ENCODE assay signal across 8 mouse cellular contexts in the genomic region with DNA sequence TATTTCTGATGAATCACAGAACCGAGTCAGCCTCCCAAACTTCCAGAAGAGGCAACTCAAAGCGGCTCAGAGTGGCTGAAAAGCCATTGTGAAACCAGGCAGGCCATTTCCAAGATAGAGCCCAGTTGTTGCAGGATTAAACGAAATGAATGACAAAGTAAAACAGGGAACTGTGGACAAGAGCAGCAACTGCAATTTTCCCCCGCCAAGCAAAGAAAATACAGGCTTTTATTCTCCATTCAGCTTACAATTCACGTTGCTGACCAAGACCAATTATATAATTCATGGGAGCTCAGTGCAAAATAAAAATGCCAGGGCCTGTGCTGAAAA. TPM values are rescaled to one million over a fixed set of nuclear protein-coding genes. Genes with fewer than 3 reads are reported as not detected.
DNase-seq lines count a peak whose midpoint lies in the region; ATAC-seq lines count a peak whose summit lies in the region.

No protein-coding gene starts in this region.

- intact Hi-C loops in left cerebral cortex, postnatal 14 days (cut with DNase I) = loop anchor here (5.0 kb wide), 1 partner anchor 42 kb away; no protein-coding TSS in a partner anchor

- H3K4me1 ChIP-seq in brown adipose tissue, adult 24 weeks (ENCODE audit: control insufficient read depth, insufficient read depth, insufficient read length, low read length) = peaks cover 4% of the 10 kb centered on the region; the same call in 1 of the 2 replicates
- H3K4me1 ChIP-seq in heart, embryonic 13.5 days = peaks cover 20% of the 10 kb centered on the region
- peaks cover 19% of the 10 kb centered on the region for H3K4me1 ChIP-seq in midbrain, embryonic 11.5 days (ENCODE audit: control insufficient read depth, insufficient read depth, low read length)

- peak overlapping the region; percentile 67 for H3K4me3 ChIP-seq in brown adipose tissue, adult 24 weeks (ENCODE audit: insufficient read depth, low read depth, low read length)
- H3K4me3 ChIP-seq in heart, embryonic 13.5 days = peak overlapping the region; percentile 60
- 0 out of 2 replicates have a peak overlapping the region, but pooled peaks have one; percentile 28 for H3K4me3 ChIP-seq in midbrain, embryonic 11.5 days (ENCODE audit: low read depth, low read length)

- peak overlapping the region; percentile 78 for H3K4me2 ChIP-seq in heart, embryonic 13.5 days
- H3K4me2 ChIP-seq in midbrain, embryonic 11.5 days = peak overlapping the region; percentile 46

- H3K27ac ChIP-seq in brown adipose tissue, adult 24 weeks (replicated peaks; ENCODE audit: low read depth, low read length) = no peak overlapping the region
- H3K27ac ChIP-seq in heart, embryonic 13.5 days (replicated peaks) = peak overlapping the region; percentile 80
- peak overlapping the region; percentile 76 for H3K27ac ChIP-seq in midbrain, embryonic 11.5 days (ENCODE audit: low read depth, low read length)

- no peaks in the 10 kb centered on the region for H3K36me3 ChIP-seq in heart, embryonic 13.5 days
- H3K36me3 ChIP-seq in midbrain, embryonic 11.5 days (ENCODE audit: control insufficient read depth, insufficient read depth, low read length) = no peaks in the 10 kb centered on the region

- no peaks in the 10 kb centered on the region for H3K9me3 ChIP-seq in heart, embryonic 13.5 days
- H3K9me3 ChIP-seq in midbrain, embryonic 11.5 days (ENCODE audit: control insufficient read depth, low read length) = no peaks in the 10 kb centered on the region

- WGBS in heart, embryonic 13.5 days = 10% methylated on average over 5 of the region's 5 CpGs
- 3% methylated on average over 5 of the region's 5 CpGs for WGBS in midbrain, embryonic 11.5 days

- peak; percentile 8 for DNase-seq in kidney, adult 18-20 months
- no peak for DNase-seq in kidney, postnatal 25 days
- peak; percentile 6 for DNase-seq in kidney, postnatal 10 days
- DNase-seq in midbrain, embryonic 11.5 days (ENCODE audit: low spot score, missing footprints) = peak; percentile 94
- no peak for DNase-seq in spleen, postnatal 14 days (ENCODE audit: low spot score in 2 of 2)
- no peak for DNase-seq in left cerebral cortex, postnatal 14 days (ENCODE audit: low spot score in 2 of 2)

- no peaks in the 10 kb centered on the region for H3K27me3 ChIP-seq in heart, embryonic 13.5 days (replicated peaks)
- no peaks in the 10 kb centered on the region for H3K27me3 ChIP-seq in midbrain, embryonic 11.5 days (ENCODE audit: control insufficient read depth, insufficient read depth, low read length)

- H3K9ac ChIP-seq in heart, embryonic 13.5 days = peak overlapping the region; percentile 83
- H3K9ac ChIP-seq in midbrain, embryonic 11.5 days (ENCODE audit: low read length) = peak overlapping the region; percentile 59

- ATAC-seq in heart, embryonic 13.5 days (ENCODE audit: extremely low read depth, insufficient number of reproducible peaks, low FRiP score, low TSS enrichment) = no peak
- peak; percentile 54 for ATAC-seq in midbrain, embryonic 11.5 days (ENCODE audit: low FRiP score)

RNA-seq across cellular contexts. Expression of gene Lix1, which starts 46.9 kb away (rescaled TPM):
- 6.0 and 7.4 TPM in 2 replicates for polyA plus RNA-seq in brown adipose tissue, adult 24 weeks (2012; ENCODE audit: insufficient read depth, insufficient read length, missing spikeins)
- polyA plus RNA-seq in heart, embryonic 13.5 days (2015; fragmentation: Nextera tagmentation; extraction: Ambion mirVana) = 2.6 and 3.5 TPM in 2 replicates
- polyA plus RNA-seq in midbrain, embryonic 11.5 days (2014; fragmentation: Nextera tagmentation; extraction: Ambion mirVana) = 46.9 and 54.6 TPM in 2 replicates
- 10 to 100 TPM; 73.1 to 73.6 TPM for total RNA-seq in left cerebral cortex, postnatal 14 days (2021)

Comparison
In these comparisons a context has a peak if more than half of its experiments do, and no peak if none do; other contexts are left out.
1. DNase-seq: peak in kidney, adult 18-20 months (single experiment), kidney, postnatal 10 days (single experiment) and midbrain, embryonic 11.5 days (single experiment); none in kidney, postnatal 25 days (0 of 2), spleen, postnatal 14 days (0 of 2) and left cerebral cortex, postnatal 14 days (0 of 2).
2. Peak in every context shown above with its lines, with median percentiles within 50 percentile points of each other: H3K4me3 ChIP-seq.